ENCODE assay signal across 8 mouse cellular contexts in genomic region chr3:105958974-105959580, GRCm38 (mm10). TPM values are rescaled to one million over a fixed set of nuclear protein-coding genes. Genes with fewer than 3 reads are reported as not detected.
DNase-seq lines count a peak whose midpoint lies in the region; ATAC-seq and TF ChIP-seq lines count a peak whose summit lies in the region.

Gene Wdr77, plus strand, starts transcription at chr3:105959369.

- peaks cover 12 to 61% of the 10 kb centered on the region in 2 experiments for H3K36me3 ChIP-seq in MEL (ENCODE audit: control insufficient read depth in 1 of 2, insufficient read depth in 2 of 2, low read length in 2 of 2)
- H3K36me3 ChIP-seq in forebrain, postnatal 0 days (ENCODE audit: insufficient read depth), result peaks cover 31% of the 10 kb centered on the region
- peaks cover 45% of the 10 kb centered on the region for H3K36me3 ChIP-seq in lung, embryonic 15.5 days

- peak; percentile 98 for ATAC-seq in forebrain, postnatal 0 days
- peak; percentile 98 for ATAC-seq in lung, embryonic 15.5 days (ENCODE audit: borderline replicate concordance, extremely low read depth, low FRiP score, low TSS enrichment)

- H3K4me2 ChIP-seq in forebrain, postnatal 0 days (ENCODE audit: low read depth), result peak within 1 kb of the TSS; percentile 87
- H3K4me2 ChIP-seq in lung, embryonic 15.5 days, result peak within 1 kb of the TSS; percentile 72

- no peak for TF ChIP-seq CTCF in MEL (IDR thresholded peaks at IDR 0.05 in 2 of 3, conservative IDR thresholded peaks at IDR 0.05 in 1 of 3; ENCODE audit: control insufficient read depth in 1 of 3, insufficient read depth in 1 of 3, low read depth in 2 of 3, low read length in 3 of 3, poor library complexity in 1 of 3, severe bottlenecking in 1 of 3)
- no peak for TF ChIP-seq CTCF in cerebellum, adult 2 months (IDR thresholded peaks at IDR 0.05; ENCODE audit: borderline replicate concordance, insufficient read depth, low read depth, low read length)
- TF ChIP-seq CTCF in forebrain, postnatal 0 days (IDR thresholded peaks at IDR 0.05; ENCODE audit: low read depth), result no peak

- H3K9ac ChIP-seq in MEL (ENCODE audit: control insufficient read depth, low read depth, low read length, poor library complexity, severe bottlenecking), result peak within 1 kb of the TSS; percentile 96
- peak within 1 kb of the TSS; percentile 97 for H3K9ac ChIP-seq in forebrain, postnatal 0 days
- H3K9ac ChIP-seq in lung, embryonic 15.5 days, result peak within 1 kb of the TSS; percentile 99

- under 1% methylated on average over 52 of the region's 52 CpGs for WGBS in cerebellum, adult 2 months
- 1% methylated on average over 50 of the region's 52 CpGs for WGBS in forebrain, postnatal 0 days
- WGBS in lung, embryonic 15.5 days, result under 1% methylated on average over 52 of the region's 52 CpGs

- peak within 1 kb of the TSS; percentile 70 for H3K27ac ChIP-seq in MEL (ENCODE audit: control insufficient read depth, low read depth, low read length)
- H3K27ac ChIP-seq in cerebellum, adult 2 months (ENCODE audit: insufficient read depth, low read length), result peak within 1 kb of the TSS; percentile 79
- H3K27ac ChIP-seq in forebrain, postnatal 0 days (ENCODE audit: low read depth, low read length), result peak within 1 kb of the TSS; percentile 93
- H3K27ac ChIP-seq in lung, embryonic 15.5 days, result peak within 1 kb of the TSS; percentile 87

- peaks cover 52% of the 10 kb centered on the region for H3K79me2 ChIP-seq in MEL (ENCODE audit: control insufficient read depth, insufficient read depth, low read length, poor library complexity)

- H3K4me1 ChIP-seq in MEL (ENCODE audit: control insufficient read depth in 1 of 2, insufficient read depth in 2 of 2, low read length in 2 of 2), result peaks cover 3 to 22% of the 10 kb centered on the region in 2 experiments; a peak in 2 of 4 replicates
- H3K4me1 ChIP-seq in cerebellum, adult 2 months (ENCODE audit: control insufficient read depth, insufficient read depth, low read length), result no peaks in the 10 kb centered on the region; the same call in 1 of the 2 replicates
- H3K4me1 ChIP-seq in forebrain, postnatal 0 days (ENCODE audit: insufficient read depth), result peaks cover 17% of the 10 kb centered on the region
- peaks cover 24% of the 10 kb centered on the region for H3K4me1 ChIP-seq in lung, embryonic 15.5 days

- H3K9me3 ChIP-seq in MEL (replicated peaks; ENCODE audit: insufficient read depth, low read length), result no peaks in the 10 kb centered on the region
- no peaks in the 10 kb centered on the region for H3K9me3 ChIP-seq in forebrain, postnatal 0 days (ENCODE audit: low read length)
- no peaks in the 10 kb centered on the region for H3K9me3 ChIP-seq in lung, embryonic 15.5 days

- TF ChIP-seq EP300 in MEL (IDR thresholded peaks at IDR 0.05; ENCODE audit: low read depth in 1 of 2, low read length in 2 of 2), result no peak

- TF ChIP-seq POLR2A in MEL (IDR thresholded peaks at IDR 0.05; ENCODE audit: control insufficient read depth in 1 of 2, insufficient read depth in 1 of 2, low read depth in 1 of 2, low read length in 2 of 2, poor library complexity in 1 of 2), result peak; percentile 92 to 96
- peak; percentile 97 for TF ChIP-seq POLR2A in cerebellum, adult 2 months (IDR thresholded peaks at IDR 0.05; ENCODE audit: borderline replicate concordance, insufficient read depth, low read length)

- TF ChIP-seq RAD21 in MEL (IDR thresholded peaks at IDR 0.05; ENCODE audit: low read depth, low read length), result no peak

- H3K27me3 ChIP-seq in MEL (ENCODE audit: control insufficient read depth in 1 of 2, insufficient read depth in 2 of 2, low read length in 2 of 2), result no peaks in the 10 kb centered on the region
- no peaks in the 10 kb centered on the region for H3K27me3 ChIP-seq in cerebellum, adult 2 months (ENCODE audit: control insufficient read depth, insufficient read depth, low read length)
- H3K27me3 ChIP-seq in forebrain, postnatal 0 days (ENCODE audit: insufficient read depth, low read length), result no peaks in the 10 kb centered on the region
- no peaks in the 10 kb centered on the region for H3K27me3 ChIP-seq in lung, embryonic 15.5 days

- peak within 1 kb of the TSS; percentile 49 to 98 for H3K4me3 ChIP-seq in MEL (ENCODE audit: control insufficient read depth in 1 of 2, insufficient read depth in 1 of 2, low read depth in 2 of 2, low read length in 2 of 2)
- peak within 1 kb of the TSS; percentile 69 for H3K4me3 ChIP-seq in cerebellum, adult 2 months (replicated peaks; ENCODE audit: insufficient read depth, low read depth, low read length)
- H3K4me3 ChIP-seq in forebrain, postnatal 0 days (ENCODE audit: low read depth, low read length), result peak within 1 kb of the TSS; percentile 77
- H3K4me3 ChIP-seq in lung, embryonic 15.5 days, result peak within 1 kb of the TSS; percentile 82

- DNase-seq in MEL (ENCODE audit: low read depth, low spot score), result peak; percentile 99
- peak; percentile 95 to 96 for DNase-seq in cerebellum, adult 2 months
- peak; percentile 99 for DNase-seq in forebrain, postnatal 0 days
- peak; percentile 97 for DNase-seq in heart, postnatal 4 days
- DNase-seq in layer of hippocampus, adult 8-10 months (ENCODE audit: low spot score in 2 of 2), result peak; percentile 95 to 96
- DNase-seq in ovary, adult 18-20 months (ENCODE audit: low spot score), result peak; percentile 94
- DNase-seq in thymus, postnatal 0 days (ENCODE audit: low spot score), result peak; percentile 100

TF ChIP-seq in MEL, 35 proteins besides CTCF, POLR2A, EP300 and RAD21 (continues in another document):
- TF ChIP-seq NRF1 (IDR thresholded peaks at IDR 0.05; ENCODE audit: insufficient read depth, low read depth, low read length, poor library complexity, severe bottlenecking) (peak; percentile 70), POLR2AphosphoS5 (IDR thresholded peaks at IDR 0.05; ENCODE audit: borderline replicate concordance, low read depth, low read length) (no peak), USF1 (IDR thresholded peaks at IDR 0.05; ENCODE audit: low read depth, low read length) (peak; percentile 79), ZKSCAN1 (IDR thresholded peaks at IDR 0.05; ENCODE audit: low read depth, low read length) (no peak), MYB (IDR thresholded peaks at IDR 0.05; ENCODE audit: low read depth, low read length) (no peak), MYC (IDR thresholded peaks at IDR 0.05; ENCODE audit: low read depth, low read length) (peak; percentile 98), UBTF (IDR thresholded peaks at IDR 0.05; ENCODE audit: borderline replicate concordance, insufficient read depth, low read depth, low read length) (peak; percentile 53; the same call in 1 of the 2 replicates), SMC3 (IDR thresholded peaks at IDR 0.05; ENCODE audit: low read depth, low read length) (no peak), HCFC1 (IDR thresholded peaks at IDR 0.05; ENCODE audit: low read depth, low read length) (peak; percentile 91), TBP (IDR thresholded peaks at IDR 0.05; ENCODE audit: low read depth, low read length) (peak; percentile 85), MAZ (IDR thresholded peaks at IDR 0.05; ENCODE audit: low read depth, low read length) (no peak), GATA1 (IDR thresholded peaks at IDR 0.05; ENCODE audit: low read depth, low read length) (no peak), ZC3H11A (IDR thresholded peaks at IDR 0.05; ENCODE audit: low read depth, low read length) (no peak), MAFK (IDR thresholded peaks at IDR 0.05; ENCODE audit: borderline replicate concordance, low read depth, low read length) (no peak), GABPA (IDR thresholded peaks at IDR 0.05; ENCODE audit: low read depth, low read length) (no peak), MEF2A (IDR thresholded peaks at IDR 0.05; ENCODE audit: extremely low read depth, insufficient replicate concordance, low read depth, low read length, poor library complexity, severe bottlenecking) (no peak), BHLHE40 (IDR thresholded peaks at IDR 0.05; ENCODE audit: borderline replicate concordance, low read depth, low read length) (no peak), ELF1 (IDR thresholded peaks at IDR 0.05; ENCODE audit: low read depth, low read length) (peak; percentile 87), MXI1 (IDR thresholded peaks at IDR 0.05; ENCODE audit: low read depth, low read length) (peak; percentile 100), ZNF384 (IDR thresholded peaks at IDR 0.05; ENCODE audit: low read depth, low read length) (no peak), CHD2 (IDR thresholded peaks at IDR 0.05; ENCODE audit: low read length) (peak; percentile 99), CHD1 (IDR thresholded peaks at IDR 0.05; ENCODE audit: low read depth, low read length) (no peak), ZMIZ1 (IDR thresholded peaks at IDR 0.05; ENCODE audit: low read depth, low read length) (no peak), TCF12 (IDR thresholded peaks at IDR 0.05; ENCODE audit: low read depth, low read length) (no peak; the same call in 1 of the 2 replicates), NELFE (IDR thresholded peaks at IDR 0.05; ENCODE audit: low read depth, low read length) (peak; percentile 95), RCOR1 (IDR thresholded peaks at IDR 0.05; ENCODE audit: low read depth, low read length) (no peak), E2F4 (IDR thresholded peaks at IDR 0.05; ENCODE audit: borderline replicate concordance, low read depth, low read length) (no peak), USF2 (IDR thresholded peaks at IDR 0.05; ENCODE audit: borderline replicate concordance in 1 of 2, insufficient read depth in 1 of 2, low read depth in 1 of 2, low read length in 2 of 2) (no peak), JUND (IDR thresholded peaks at IDR 0.05; ENCODE audit: low read depth, low read length) (no peak), TAL1 (IDR thresholded peaks at IDR 0.05; ENCODE audit: low read length) (no peak), SIN3A (IDR thresholded peaks at IDR 0.05; ENCODE audit: low read length) (peak; percentile 93), ETS1 (IDR thresholded peaks at IDR 0.05; ENCODE audit: low read depth, low read length) (no peak), POLR2AphosphoS2 (IDR thresholded peaks at IDR 0.05; ENCODE audit: low read length) (peak; percentile 95)

RNA-seq across cellular contexts. Expression of gene Wdr77, which starts in this region (rescaled TPM):
- 103 and 116 TPM in 2 replicates for total RNA-seq in MEL (2012; rRNA removed)
- 100 to 1,000 TPM in 1 of 2 experiments, not detected in 1; 204 TPM for polyA plus RNA-seq in MEL (2012; ENCODE audit: insufficient read depth in 1 of 2, insufficient read length in 2 of 2, low read depth in 1 of 2, low replicate concordance in 2 of 2, missing spikeins in 1 of 2)
- polyA plus RNA-seq in cerebellum, adult 2 months (2012; rRNA removed), result 56.5 and 56.9 TPM in 2 replicates
- 49.9 and 64.8 TPM in 2 replicates for total RNA-seq in forebrain, postnatal 0 days (2014; rRNA removed)
- polyA plus RNA-seq in forebrain, postnatal 0 days (2015; fragmentation: Nextera tagmentation; extraction: Ambion mirVana), result 62.2 and 77.7 TPM in 2 replicates
- total RNA-seq in heart, postnatal 4 days (2021), result 10 to 100 TPM; 58.3 to 63.3 TPM
- 10 to 100 TPM; 43.3 to 55.6 (median 52.0) TPM for total RNA-seq in layer of hippocampus, adult 8-10 months (2022)
- polyA plus RNA-seq in lung, embryonic 15.5 days (2015; fragmentation: Nextera tagmentation; extraction: Ambion mirVana), result 127 and 133 TPM in 2 replicates
- 89.6 and 103 TPM in 2 replicates for polyA plus RNA-seq in thymus, postnatal 0 days (2015; fragmentation: Nextera tagmentation; extraction: Ambion mirVana)

Comparison
In these comparisons a context has a peak if more than half of its experiments do, and no peak if none do; other contexts are left out.
1. Peak in every context shown above with its lines: DNase-seq, ATAC-seq, H3K4me3 ChIP-seq and H3K27ac ChIP-seq.